Mouse (Mus musculus): Measurements from ENCODE around the gene Ift88.

DNA sequence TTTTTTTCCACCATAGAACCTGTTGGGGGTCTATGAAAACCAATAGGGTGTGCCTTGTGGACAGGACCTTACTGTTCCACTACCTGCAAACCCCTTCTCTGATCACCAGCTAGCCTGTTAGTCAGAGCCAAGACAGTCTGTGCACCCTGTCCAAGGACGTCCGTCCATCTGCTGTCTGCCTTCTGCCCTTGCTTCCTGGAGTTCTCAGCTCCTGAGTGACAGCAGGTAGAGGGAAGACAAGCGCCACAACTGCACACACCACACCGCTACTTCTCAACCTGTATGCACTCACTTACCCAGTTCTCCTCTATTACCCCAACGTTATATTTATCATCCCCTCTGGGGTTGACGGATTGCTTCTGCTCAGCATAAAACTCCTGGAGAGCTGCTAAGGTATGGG, 141.8 kb downstream of the Ift88 start:
- TF ChIP-seq CTCF (IDR thresholded peaks at IDR 0.05; ENCODE audit: extremely low read depth, insufficient read depth, insufficient read length, insufficient replicate concordance), result no peak
- no peak for TF ChIP-seq POLR2A (IDR thresholded peaks at IDR 0.05; ENCODE audit: low read depth, low read length)
